In genomic region chr14:31652106-31652505, GRCm38 (mm10) we compare ENCODE assay signal across 1 mouse cellular context.
TF ChIP-seq lines count a peak whose summit lies in the region.

No protein-coding gene starts in this region.

TF ChIP-seq in MEL, 35 proteins besides CTCF, POLR2A, EP300 and RAD21:
- TF ChIP-seq KAT2A (conservative IDR thresholded peaks at IDR 0.05; ENCODE audit: low read depth, low read length) = no peak
- TF ChIP-seq CHD2 (IDR thresholded peaks at IDR 0.05; ENCODE audit: low read length) = no peak
- TF ChIP-seq BHLHE40 (IDR thresholded peaks at IDR 0.05; ENCODE audit: borderline replicate concordance, low read depth, low read length) = no peak
- no peak for TF ChIP-seq MYB (IDR thresholded peaks at IDR 0.05; ENCODE audit: low read depth, low read length)
- peak; percentile 86 for TF ChIP-seq ETS1 (IDR thresholded peaks at IDR 0.05; ENCODE audit: low read depth, low read length)
- TF ChIP-seq JUND (IDR thresholded peaks at IDR 0.05; ENCODE audit: low read depth, low read length) = no peak
- TF ChIP-seq POLR2AphosphoS2 (IDR thresholded peaks at IDR 0.05; ENCODE audit: low read length) = no peak
- peak; percentile 21; the same call in 1 of the 2 replicates for TF ChIP-seq TCF12 (IDR thresholded peaks at IDR 0.05; ENCODE audit: low read depth, low read length)
- TF ChIP-seq ZKSCAN1 (IDR thresholded peaks at IDR 0.05; ENCODE audit: low read depth, low read length) = no peak
- TF ChIP-seq SMC3 (IDR thresholded peaks at IDR 0.05; ENCODE audit: low read depth, low read length) = no peak
- TF ChIP-seq GABPA (IDR thresholded peaks at IDR 0.05; ENCODE audit: low read depth, low read length) = no peak
- 0 out of 2 replicates have a peak, but pooled peaks have one; percentile 8 for TF ChIP-seq GATA1 (IDR thresholded peaks at IDR 0.05; ENCODE audit: low read depth, low read length)
- TF ChIP-seq MAX (IDR thresholded peaks at IDR 0.05; ENCODE audit: low read length) = no peak
- no peak for TF ChIP-seq USF1 (IDR thresholded peaks at IDR 0.05; ENCODE audit: low read depth, low read length)
- TF ChIP-seq UBTF (IDR thresholded peaks at IDR 0.05; ENCODE audit: borderline replicate concordance, insufficient read depth, low read depth, low read length) = no peak
- TF ChIP-seq TAL1 (IDR thresholded peaks at IDR 0.05; ENCODE audit: low read length) = peak; percentile 15; the same call in 1 of the 2 replicates
- 0 out of 2 replicates have a peak, but pooled peaks have one; percentile 18 for TF ChIP-seq RCOR1 (IDR thresholded peaks at IDR 0.05; ENCODE audit: low read depth, low read length)
- TF ChIP-seq TBP (IDR thresholded peaks at IDR 0.05; ENCODE audit: low read depth, low read length) = no peak
- TF ChIP-seq ZNF384 (IDR thresholded peaks at IDR 0.05; ENCODE audit: low read depth, low read length) = no peak
- no peak for TF ChIP-seq E2F4 (IDR thresholded peaks at IDR 0.05; ENCODE audit: borderline replicate concordance, low read depth, low read length)
TF ChIP-seq in MEL: peak in this region for 5.
